Mouse (Mus musculus) heart, embryonic 13.5 days (tissue): ENCODE results near the gene Ajap1. TPM values are rescaled to one million over a fixed set of nuclear protein-coding genes. Genes with fewer than 3 reads are reported as not detected.

Source experiments
- ATAC-seq: fragments of 200-750 bp; cut with Nextera tagmentation; 2 replicates; pipeline ENCODE4 v1.8.0; 2017; ENCODE audit warnings: moderate TSS enrichment; ENCODE audit not compliant: insufficient number of reproducible peaks, low FRiP score, low TSS enrichment; ENCODE audit errors: extremely low read depth
- H3K27ac ChIP-seq: fragments of 300-500 bp; sonication (generic); replicated peaks from 2 replicates; pipeline ENCODE4 v1.5.1; 2015; ENCODE audit warnings: moderate library complexity, mild to moderate bottlenecking, inconsistent platforms
- H3K27me3 ChIP-seq: fragments of 300-500 bp; sonication (generic); replicated peaks from 2 replicates; pipeline ENCODE4 v1.6.1; 2015; ENCODE audit warnings: mild to moderate bottlenecking, inconsistent platforms
- H3K36me3 ChIP-seq: fragments of 300-500 bp; sonication (generic); 2 replicates; pipeline ENCODE4 v1.6.1; 2015; ENCODE audit warnings: mild to moderate bottlenecking, inconsistent platforms
- H3K4me1 ChIP-seq: fragments of 300-500 bp; sonication (generic); 2 replicates; pipeline ENCODE4 v1.6.1; 2015; ENCODE audit warnings: inconsistent platforms
- H3K4me2 ChIP-seq: fragments of 300-500 bp; sonication (generic); 2 replicates; pipeline ENCODE4 v1.6.1; 2015; ENCODE audit warnings: inconsistent platforms, mild to moderate bottlenecking, moderate library complexity
- H3K4me3 ChIP-seq: fragments of 300-500 bp; sonication (generic); 2 replicates; pipeline ENCODE4 v1.5.1; 2015; ENCODE audit warnings: moderate library complexity, mild to moderate bottlenecking, inconsistent platforms
- H3K9ac ChIP-seq: fragments of 300-500 bp; sonication (generic); 2 replicates; pipeline ENCODE4 v1.6.1; 2015; ENCODE audit warnings: inconsistent platforms, mild to moderate bottlenecking, moderate library complexity
- H3K9me3 ChIP-seq: fragments of 300-500 bp; sonication (generic); 2 replicates; pipeline ENCODE4 v1.6.1; 2016; ENCODE audit warnings: inconsistent platforms
- WGBS: fragments of 180-500 bp; shearing (Covaris S2); methylation state at CpG from one replicate; pipeline ENCODE4 v1.1.7; 2015; ENCODE audit warnings: mixed read lengths; 5-methylcytosine and 5-hydroxymethylcytosine counted together
- polyA plus RNA-seq: library from polyadenylated mRNA; unstranded; fragments of >200 nt; fragmentation: Nextera tagmentation; extraction: Ambion mirVana; gene quantifications from 2 replicates; pipeline ENCODE4 v1.2.1, GENCODE M21; 2015

Gene Ajap1
- polyA plus RNA-seq, result 0.08 and 0.11 TPM in 2 replicates

DNA sequence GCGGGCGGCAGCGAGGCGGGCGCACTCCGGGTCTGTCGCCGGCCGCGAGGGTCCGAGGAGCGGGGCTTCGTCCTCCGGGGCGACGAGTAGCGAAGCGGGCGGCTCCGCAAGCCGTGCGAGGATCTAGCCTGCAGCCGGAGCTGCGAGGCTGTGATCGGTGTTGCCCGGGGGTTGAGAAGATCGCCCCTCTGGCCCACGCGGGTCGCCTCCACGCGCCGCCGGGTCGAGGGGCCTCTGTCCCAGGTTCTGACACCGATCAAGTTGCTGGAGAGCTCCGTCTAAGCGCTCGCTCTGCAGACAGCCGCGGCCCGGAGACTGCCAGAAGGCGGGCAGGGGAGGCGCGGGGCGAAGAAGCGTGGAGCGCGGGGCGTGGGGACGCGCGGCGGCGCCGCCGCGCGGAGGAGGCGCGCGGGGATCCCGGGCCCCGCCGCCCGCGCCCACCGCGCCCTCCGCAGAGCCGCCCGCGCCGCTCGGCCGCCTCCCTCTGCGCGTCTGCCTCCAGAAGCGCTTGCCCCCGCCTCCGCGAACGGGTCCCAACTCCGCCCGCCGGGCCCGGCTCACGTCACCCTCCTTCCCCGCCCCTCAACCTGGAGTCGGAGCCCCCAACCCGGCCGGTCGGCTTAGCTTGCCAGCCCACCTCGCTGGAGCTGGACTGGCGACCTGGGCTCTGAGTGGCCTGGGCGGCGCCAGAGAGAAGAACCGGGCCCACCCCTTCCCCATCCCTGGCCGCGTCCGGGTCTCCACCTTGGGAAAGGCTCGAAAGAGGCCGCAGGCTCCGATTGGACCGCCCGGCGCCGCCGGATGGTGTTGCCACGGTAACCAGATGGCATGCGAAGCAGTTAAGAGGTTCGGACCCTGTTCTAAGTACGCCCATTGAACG is at the start of gene Ajap1:
Gene Ajap1 (minus strand): TSS at position 353 of the 880 bp plus-strand sequence.
- peak within 1 kb of the TSS; percentile 19; the same call in 1 of the 2 replicates for H3K9ac ChIP-seq
- peaks cover 20% of the 10 kb centered on the region for H3K4me1 ChIP-seq
- H3K9me3 ChIP-seq, result no peaks in the 10 kb centered on the region
- under 1% methylated on average over 81 of the region's 114 CpGs for WGBS
- no peak for ATAC-seq
- H3K27ac ChIP-seq, result no peak within 1 kb of the TSS
- H3K36me3 ChIP-seq, result no peaks in the 10 kb centered on the region
- peak within 1 kb of the TSS; percentile 51 for H3K4me3 ChIP-seq
- peaks cover 100% of the 10 kb centered on the region for H3K27me3 ChIP-seq
- peak within 1 kb of the TSS; percentile 72 for H3K4me2 ChIP-seq

DNA sequence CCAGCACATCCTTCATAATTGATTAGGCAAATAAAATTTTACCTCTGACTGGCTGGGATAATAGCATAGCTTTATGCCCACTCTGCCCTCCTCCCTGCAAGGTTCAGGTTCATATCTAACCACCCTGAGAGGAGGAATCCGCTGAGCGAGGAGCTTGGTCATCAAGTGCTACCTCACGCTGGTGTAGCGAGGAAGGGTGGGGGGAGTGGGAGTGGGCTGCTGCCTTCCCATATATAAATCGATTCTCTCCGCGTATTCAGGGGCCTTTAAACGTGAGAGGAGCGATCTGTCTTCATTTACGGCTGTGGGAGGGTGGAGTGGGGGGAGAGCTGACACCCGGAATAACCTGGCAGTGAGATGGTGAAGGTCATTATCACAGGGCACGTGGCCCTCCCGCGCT is 47.9 kb upstream of the Ajap1 start:
- Histone ChIP-seq H3K27ac (no peak overlapping the region), H3K4me3 (no peak overlapping the region), H3K36me3 (no peaks in the 10 kb centered on the region), H3K4me1 (peaks cover 13% of the 10 kb centered on the region), H3K4me2 (no peak overlapping the region), H3K27me3 (peaks cover 13% of the 10 kb centered on the region; the same call in 1 of the 2 replicates), H3K9me3 (no peaks in the 10 kb centered on the region), H3K9ac (no peak overlapping the region)
- WGBS, result 71% methylated on average over 14 of the region's 14 CpGs
- ATAC-seq, result no peak

DNA sequence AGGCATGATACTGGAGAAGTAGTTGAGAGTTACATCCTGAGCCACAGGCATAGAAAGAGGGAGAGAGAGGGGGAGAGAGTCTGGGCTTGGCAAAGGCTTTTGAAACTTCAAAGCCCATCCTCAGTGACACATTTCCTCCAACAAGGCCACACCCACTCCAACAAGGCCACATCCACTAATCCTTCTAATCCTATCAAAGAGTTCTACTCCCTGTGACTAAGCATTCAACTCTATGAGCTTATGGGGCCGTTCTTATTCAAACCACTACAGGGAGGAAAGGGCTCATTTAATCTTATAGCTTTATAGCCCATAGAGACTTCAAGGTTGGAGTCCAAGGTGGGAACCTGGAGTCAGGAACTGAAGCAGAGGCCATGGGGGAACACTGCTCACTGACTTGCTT is 39.0 kb upstream of the Ajap1 start:
- no peaks in the 10 kb centered on the region for H3K27me3 ChIP-seq
- H3K36me3 ChIP-seq, result no peaks in the 10 kb centered on the region
- no peak for ATAC-seq
- H3K4me2 ChIP-seq, result no peak overlapping the region
- no peak overlapping the region for H3K27ac ChIP-seq
- no peak overlapping the region for H3K9ac ChIP-seq
- no peaks in the 10 kb centered on the region for H3K9me3 ChIP-seq
- WGBS, result 56% methylated on average over 1 of the region's 1 CpGs
- H3K4me3 ChIP-seq, result no peak overlapping the region
- no peaks in the 10 kb centered on the region for H3K4me1 ChIP-seq

DNA sequence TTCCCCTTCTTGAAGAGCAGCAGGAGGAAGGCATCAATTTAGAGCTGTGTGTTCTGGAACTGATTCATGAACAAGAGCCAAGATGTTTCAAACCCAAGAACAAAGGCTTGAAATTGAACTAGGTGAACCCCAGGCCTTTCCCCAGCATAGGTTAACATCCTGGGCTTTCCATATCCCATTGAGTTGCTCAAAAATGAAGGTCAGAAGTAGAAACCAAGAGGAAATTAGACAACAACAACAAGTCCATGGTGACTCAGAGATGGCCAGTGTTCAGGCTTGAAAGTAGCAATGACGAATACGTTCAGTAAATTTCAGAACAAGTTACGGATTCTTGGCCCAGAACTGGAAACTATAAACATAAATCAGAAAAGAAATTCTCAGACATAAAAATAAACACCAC is 37.3 kb upstream of the Ajap1 start:
- H3K4me3 ChIP-seq, result no peak overlapping the region
- H3K27ac ChIP-seq, result no peak overlapping the region
- 80% methylated on average over 3 of the region's 3 CpGs for WGBS
- H3K27me3 ChIP-seq, result no peaks in the 10 kb centered on the region
- H3K9ac ChIP-seq, result no peak overlapping the region
- no peaks in the 10 kb centered on the region for H3K36me3 ChIP-seq
- no peaks in the 10 kb centered on the region for H3K9me3 ChIP-seq
- H3K4me2 ChIP-seq, result no peak overlapping the region
- H3K4me1 ChIP-seq, result no peaks in the 10 kb centered on the region
- no peak for ATAC-seq

DNA sequence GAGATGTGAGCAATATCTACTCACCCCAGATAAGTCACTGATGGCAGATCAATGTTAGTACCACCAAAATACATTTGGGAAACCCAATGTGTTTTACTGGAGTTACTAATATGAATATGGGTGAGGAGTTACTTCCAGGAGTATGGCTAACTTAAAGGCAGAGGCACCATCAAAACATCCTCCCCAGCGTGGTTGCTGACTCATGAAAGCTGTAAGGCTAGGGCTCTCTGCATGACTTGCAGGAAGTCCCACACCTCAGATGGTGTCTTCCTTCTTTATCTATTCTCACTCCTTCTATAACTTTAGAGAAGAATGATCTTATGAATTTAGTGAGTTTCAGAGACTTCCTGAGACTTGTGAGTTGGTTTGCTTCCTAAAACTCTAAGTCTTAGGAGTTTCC is 36.7 kb upstream of the Ajap1 start:
- WGBS, result 71% methylated on average over 1 of the region's 1 CpGs
- H3K4me3 ChIP-seq, result no peak overlapping the region
- H3K27ac ChIP-seq, result no peak overlapping the region
- no peaks in the 10 kb centered on the region for H3K36me3 ChIP-seq
- no peaks in the 10 kb centered on the region for H3K9me3 ChIP-seq
- H3K4me1 ChIP-seq, result no peaks in the 10 kb centered on the region
- no peak overlapping the region for H3K4me2 ChIP-seq
- H3K27me3 ChIP-seq, result no peaks in the 10 kb centered on the region
- no peak overlapping the region for H3K9ac ChIP-seq
- no peak for ATAC-seq

DNA sequence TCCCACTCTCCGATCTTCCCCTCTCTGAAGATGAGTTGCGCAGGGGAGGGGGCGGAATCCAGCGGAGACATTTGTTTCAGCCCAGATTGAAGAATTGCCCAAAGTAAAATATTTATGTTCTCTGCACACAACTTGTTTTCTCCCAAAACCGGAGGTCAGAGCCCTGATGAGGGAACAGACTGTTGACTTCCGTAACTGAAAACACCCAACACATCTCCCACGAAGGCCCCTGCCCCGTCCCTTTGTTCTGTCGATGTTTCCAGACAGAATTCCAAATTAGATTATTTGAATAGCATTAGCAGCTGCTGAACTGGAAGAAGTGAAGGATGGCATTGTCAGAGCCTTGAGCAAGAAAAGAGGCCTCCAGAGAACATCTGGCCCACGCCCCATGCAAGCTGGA is 33.2 kb upstream of the Ajap1 start:
- Histone ChIP-seq H3K27ac (no peak overlapping the region), H3K4me1 (no peaks in the 10 kb centered on the region), H3K27me3 (no peaks in the 10 kb centered on the region), H3K4me3 (no peak overlapping the region), H3K9me3 (no peaks in the 10 kb centered on the region; the same call in 1 of the 2 replicates), H3K9ac (no peak overlapping the region), H3K36me3 (no peaks in the 10 kb centered on the region), H3K4me2 (no peak overlapping the region)
- 79% methylated on average over 10 of the region's 10 CpGs for WGBS
- ATAC-seq, result no peak

DNA sequence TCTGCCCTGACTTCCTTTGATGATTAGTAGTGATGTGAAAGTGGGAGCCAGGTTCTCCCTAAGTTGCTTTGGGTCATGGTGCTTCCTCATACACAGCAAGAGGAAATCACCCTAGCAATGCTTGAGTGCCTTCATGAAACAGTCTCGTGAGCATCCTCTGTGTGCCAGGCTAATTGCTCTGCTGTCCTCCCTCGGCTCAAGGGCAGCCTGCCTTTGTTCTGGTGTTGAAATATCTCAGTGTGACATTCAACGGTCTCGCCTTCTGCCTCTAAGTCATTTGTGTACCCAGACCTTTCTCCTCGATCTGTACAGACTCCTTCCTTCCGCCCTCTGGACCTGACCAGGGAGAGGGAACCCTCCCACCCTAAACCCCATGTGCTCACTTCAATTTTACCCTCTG is 31.5 kb upstream of the Ajap1 start:
- no peak for ATAC-seq
- no peak overlapping the region for H3K4me3 ChIP-seq
- no peak overlapping the region for H3K4me2 ChIP-seq
- no peak overlapping the region for H3K27ac ChIP-seq
- H3K27me3 ChIP-seq, result no peaks in the 10 kb centered on the region
- no peaks in the 10 kb centered on the region; the same call in 1 of the 2 replicates for H3K9me3 ChIP-seq
- no peaks in the 10 kb centered on the region for H3K4me1 ChIP-seq
- H3K9ac ChIP-seq, result no peak overlapping the region
- no peaks in the 10 kb centered on the region for H3K36me3 ChIP-seq
- WGBS, result 73% methylated on average over 6 of the region's 6 CpGs

DNA sequence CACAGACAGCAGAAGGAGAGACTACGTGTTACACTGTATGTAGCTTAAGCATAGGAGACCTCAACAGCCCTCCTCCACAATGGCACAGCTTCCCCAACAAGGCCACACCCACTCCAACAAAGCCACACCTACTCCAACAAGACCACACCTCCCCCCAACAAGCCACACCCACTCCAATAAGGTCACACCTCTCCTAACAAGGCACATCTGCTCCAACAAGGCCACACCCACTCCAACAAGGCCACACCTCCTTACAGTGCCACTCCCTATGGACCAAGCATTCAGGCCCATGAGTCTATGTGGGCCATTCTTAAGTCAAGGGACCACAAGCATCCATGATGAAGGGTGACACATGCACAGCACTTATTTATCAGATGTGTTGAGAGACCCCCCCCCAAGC is 28.9 kb upstream of the Ajap1 start:
- Histone ChIP-seq H3K9ac (no peak overlapping the region), H3K36me3 (no peaks in the 10 kb centered on the region), H3K27me3 (no peaks in the 10 kb centered on the region), H3K4me2 (no peak overlapping the region), H3K27ac (no peak overlapping the region), H3K4me1 (no peaks in the 10 kb centered on the region), H3K9me3 (no peaks in the 10 kb centered on the region; the same call in 1 of the 2 replicates), H3K4me3 (no peak overlapping the region)
- 96% methylated on average over 1 of the region's 1 CpGs for WGBS
- ATAC-seq, result peak; percentile 37

DNA sequence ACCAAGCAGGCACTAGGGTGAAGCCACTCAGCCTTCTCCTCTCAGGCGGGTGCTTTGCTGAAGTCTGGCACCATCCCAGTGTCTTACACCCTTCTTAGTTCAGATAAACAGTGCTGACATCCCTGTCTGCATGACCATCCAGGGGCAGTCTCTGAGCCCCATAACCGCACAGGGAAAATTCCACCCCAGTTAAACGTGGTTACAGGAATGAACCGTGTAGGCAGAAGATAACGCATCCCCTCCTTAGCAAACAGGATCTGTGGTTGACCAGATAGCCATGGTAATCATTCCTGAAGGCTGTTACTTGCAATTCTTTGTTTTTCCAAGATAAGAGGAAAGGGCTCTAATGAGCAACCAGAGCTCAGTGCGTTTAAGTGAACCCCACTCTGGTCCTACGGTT is 19.3 kb upstream of the Ajap1 start:
- no peaks in the 10 kb centered on the region for H3K4me1 ChIP-seq
- no peak overlapping the region for H3K9ac ChIP-seq
- ATAC-seq, result no peak
- H3K27me3 ChIP-seq, result 0 out of 2 replicates have a peak, but pooled peaks cover 3% of the 10 kb centered on the region
- no peaks in the 10 kb centered on the region for H3K9me3 ChIP-seq
- H3K36me3 ChIP-seq, result no peaks in the 10 kb centered on the region
- H3K4me2 ChIP-seq, result no peak overlapping the region
- no peak overlapping the region for H3K27ac ChIP-seq
- H3K4me3 ChIP-seq, result no peak overlapping the region
- 23% methylated on average over 7 of the region's 7 CpGs for WGBS

DNA sequence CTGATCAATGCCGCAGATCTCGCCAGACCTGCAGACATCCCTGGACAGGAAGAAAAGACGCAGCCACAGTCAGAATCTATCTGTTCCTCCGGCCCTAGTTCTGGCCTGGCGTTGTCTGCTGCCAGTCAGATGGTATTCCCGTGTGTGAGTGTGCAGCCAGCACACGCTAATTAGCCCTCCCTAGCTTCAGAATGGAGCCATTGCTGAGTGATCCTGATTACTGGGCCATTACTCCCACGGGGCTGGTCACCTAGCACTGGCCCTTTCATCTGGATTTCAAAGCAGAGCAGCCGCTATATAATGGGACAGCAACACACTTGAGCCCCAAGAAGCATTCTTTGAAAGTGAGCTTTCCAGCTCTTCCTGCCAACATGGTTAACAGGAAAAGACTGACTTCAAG is 9.8 kb upstream of the Ajap1 start:
- ATAC-seq, result no peak
- Histone ChIP-seq H3K27me3 (peaks cover 9% of the 10 kb centered on the region), H3K4me2 (no peak overlapping the region), H3K36me3 (no peaks in the 10 kb centered on the region), H3K27ac (no peak overlapping the region), H3K4me1 (no peaks in the 10 kb centered on the region), H3K9me3 (peaks cover 7% of the 10 kb centered on the region; the same call in 1 of the 2 replicates), H3K4me3 (no peak overlapping the region), H3K9ac (no peak overlapping the region)
- 47% methylated on average over 9 of the region's 9 CpGs for WGBS

DNA sequence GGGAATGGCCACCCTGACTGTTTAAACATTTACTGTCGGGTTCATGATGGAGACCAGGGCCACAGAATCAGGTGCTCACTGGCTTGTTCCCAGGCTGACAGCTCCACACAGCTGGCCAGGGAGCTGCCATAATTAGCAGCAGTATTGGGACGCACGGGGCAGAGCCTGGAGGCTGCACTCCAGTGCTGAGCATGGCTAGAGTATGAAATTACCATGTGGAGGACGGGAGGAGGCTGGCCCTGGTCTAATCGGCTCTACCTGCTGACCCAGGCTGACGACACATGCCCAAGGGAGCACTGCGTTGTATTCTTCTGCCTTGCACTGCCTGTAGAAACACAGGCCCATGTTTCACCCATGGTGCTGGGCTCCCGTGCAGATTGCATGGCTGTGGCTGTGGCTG is 6.5 kb upstream of the Ajap1 start:
- Histone ChIP-seq H3K27me3 (peaks cover 42% of the 10 kb centered on the region), H3K4me1 (no peaks in the 10 kb centered on the region), H3K4me2 (no peak overlapping the region), H3K36me3 (no peaks in the 10 kb centered on the region), H3K9me3 (no peaks in the 10 kb centered on the region), H3K4me3 (no peak overlapping the region), H3K9ac (no peak overlapping the region), H3K27ac (no peak overlapping the region)
- 62% methylated on average over 8 of the region's 8 CpGs for WGBS
- ATAC-seq, result no peak

DNA sequence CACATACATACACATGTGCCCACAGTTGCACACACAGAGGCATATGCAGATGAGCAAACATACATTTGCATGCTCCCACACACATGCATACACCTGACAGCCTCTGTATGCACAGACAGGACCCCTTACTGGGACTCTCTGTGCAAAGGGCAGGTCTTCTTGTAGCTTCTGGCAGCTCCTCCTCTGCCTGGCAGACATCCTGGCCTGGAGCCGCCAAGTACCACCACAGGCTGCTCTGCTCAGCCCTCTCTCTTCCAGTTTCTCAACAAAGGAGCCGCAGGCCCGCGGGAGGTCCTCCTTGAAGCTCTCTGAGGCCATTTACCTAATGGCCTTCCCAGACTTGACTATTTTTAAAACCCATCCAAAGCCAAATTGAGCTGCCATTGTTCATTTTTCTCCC is 3.3 kb upstream of the Ajap1 start:
- Histone ChIP-seq H3K4me1 (peaks cover 20% of the 10 kb centered on the region), H3K4me2 (no peak overlapping the region), H3K36me3 (no peaks in the 10 kb centered on the region), H3K27ac (no peak overlapping the region), H3K9me3 (no peaks in the 10 kb centered on the region), H3K27me3 (peaks cover 74% of the 10 kb centered on the region), H3K4me3 (no peak overlapping the region), H3K9ac (no peak overlapping the region)
- 40% methylated on average over 4 of the region's 4 CpGs for WGBS
- ATAC-seq, result no peak
